Mouse (Mus musculus): ENCODE results near the gene Bud31.
"Not testable (repeated sequence)": the region's sequence is repeated elsewhere in the genome, so short reads cannot be mapped to it uniquely, and the experiment has no call there.

Bud31 gene

GRCm38 (mm10) chr5:145139571-145140519 is at the start of gene Bud31, which contains the start of gene Pdap1:
Gene Bud31 (plus strand): TSS chr5:145140362.
Gene Pdap1 (minus strand): TSS chr5:145140238.
- DNase-seq (ENCODE audit: low spot score in 2 of 2): peak; percentile 96

GRCm38 (mm10) chr5:145096195-145096594 is 44.0 kb upstream of the Bud31 start:
- DNase-seq (ENCODE audit: low spot score in 2 of 2): no peak

GRCm38 (mm10) chr5:145098340-145098821 is 41.8 kb upstream of the Bud31 start:
- no peak for DNase-seq (ENCODE audit: low spot score in 2 of 2)

GRCm38 (mm10) chr5:145100960-145101359 is 39.2 kb upstream of the Bud31 start:
- no peak for DNase-seq (ENCODE audit: low spot score in 2 of 2)

DNA sequence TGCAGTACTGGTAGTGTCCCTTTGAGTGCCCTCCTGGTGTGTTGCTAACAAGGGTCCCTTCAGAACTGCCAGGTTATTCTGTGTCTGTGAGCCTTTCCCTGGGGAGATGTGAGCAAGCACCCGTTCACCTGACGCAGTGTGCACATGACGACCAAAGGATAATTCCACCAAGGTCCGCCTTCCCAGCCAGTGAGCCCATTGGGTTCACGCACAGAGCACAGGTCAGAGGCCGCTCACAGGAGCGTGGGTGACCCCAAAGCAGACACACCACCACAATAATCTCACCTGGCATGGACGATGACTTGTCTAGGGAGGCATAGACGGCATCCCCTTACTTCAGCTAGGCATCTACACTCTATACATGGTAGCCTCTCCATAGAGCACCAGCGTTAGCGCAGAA is 38.7 kb upstream of the Bud31 start:
- DNase-seq (ENCODE audit: low spot score in 2 of 2): not testable (repeated sequence)

GRCm38 (mm10) chr5:145102706-145103105 is 37.5 kb upstream of the Bud31 start:
- no peak for DNase-seq (ENCODE audit: low spot score in 2 of 2)

DNA sequence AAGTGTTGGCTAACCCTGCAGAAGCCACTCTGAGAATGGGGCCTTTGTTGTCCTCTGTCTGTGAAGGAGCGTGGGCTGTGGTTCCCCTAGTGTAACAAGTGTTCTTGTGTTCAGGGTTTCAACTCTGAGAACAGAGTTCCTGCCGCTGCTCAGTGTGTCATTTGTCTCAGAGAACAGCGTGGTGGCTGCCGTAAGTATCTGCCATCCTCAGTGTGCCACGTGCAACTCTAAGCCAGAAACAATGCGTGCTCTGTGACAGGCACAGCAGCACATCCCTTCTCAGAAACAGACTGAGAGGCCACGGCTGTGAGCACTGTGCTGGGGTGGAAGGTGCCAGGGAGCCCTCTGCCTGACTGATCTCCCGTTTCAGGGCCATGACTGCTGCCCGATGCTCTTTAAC is 35.8 kb upstream of the Bud31 start:
- DNase-seq (ENCODE audit: low spot score in 2 of 2): no peak

GRCm38 (mm10) chr5:145105694-145106275 is 34.4 kb upstream of the Bud31 start:
- no peak for DNase-seq (ENCODE audit: low spot score in 2 of 2)

GRCm38 (mm10) chr5:145110401-145110800 is 29.8 kb upstream of the Bud31 start:
- DNase-seq (ENCODE audit: low spot score in 2 of 2): no peak

DNA sequence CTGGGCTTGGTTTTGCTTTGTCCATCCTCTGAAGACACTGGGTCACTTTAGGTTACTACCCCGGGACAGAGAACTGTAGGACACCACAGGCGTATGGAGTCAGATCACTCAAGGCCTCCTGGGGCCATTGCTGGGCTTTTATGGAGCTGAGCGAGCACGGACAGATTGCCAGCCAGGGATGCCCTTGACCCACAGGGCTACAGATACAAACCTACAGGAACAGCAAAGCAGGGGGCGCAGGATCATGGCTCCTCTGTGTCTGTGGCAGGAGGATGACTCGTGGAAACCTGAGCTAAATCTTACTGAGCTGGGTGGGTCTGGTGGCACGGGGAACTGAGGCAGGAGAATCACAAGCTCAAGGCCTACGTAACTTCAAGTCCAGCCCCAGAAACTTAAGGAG is 27.6 kb upstream of the Bud31 start:
- DNase-seq (ENCODE audit: low spot score in 2 of 2): no peak

- DNase-seq (ENCODE audit: low spot score in 2 of 2): no peak
Observed at GRCm38 (mm10) chr5:145113416-145113815, 26.7 kb upstream of the Bud31 start.

DNA sequence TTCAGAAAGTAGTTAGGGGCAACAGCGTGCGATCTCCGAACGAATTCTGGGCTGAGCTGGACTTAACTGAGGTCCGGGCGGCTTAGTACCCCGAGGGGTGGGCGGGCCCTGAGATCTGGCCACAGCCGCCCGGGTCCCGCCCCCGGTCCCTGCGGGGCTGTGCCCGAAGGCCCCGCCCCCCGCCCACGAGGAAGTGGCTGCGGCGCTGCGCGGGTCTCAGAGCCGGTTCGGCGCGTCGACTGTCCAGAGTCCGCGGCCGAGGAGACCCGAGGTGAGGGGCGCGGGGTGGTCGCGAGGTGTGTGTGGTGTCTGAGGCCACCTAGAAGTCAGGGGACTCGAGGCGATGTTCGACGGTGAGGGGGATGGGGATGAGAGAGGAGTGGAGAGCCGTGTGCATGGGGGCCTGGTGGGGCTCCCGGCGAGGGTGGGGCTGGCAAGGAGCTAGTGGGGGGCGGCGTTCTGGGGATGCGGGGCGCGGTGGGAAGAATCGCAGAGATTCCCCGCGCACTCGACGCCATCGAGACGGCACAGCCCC is 26.0 kb upstream of the Bud31 start, which contains the start of gene Arpc1b:
Gene Arpc1b (plus strand): TSS at position 145 of the 535 bp plus-strand sequence.
- DNase-seq (ENCODE audit: low spot score in 2 of 2): no peak

- no peak for DNase-seq (ENCODE audit: low spot score in 2 of 2)
Observed at GRCm38 (mm10) chr5:145114606-145115473, 25.3 kb upstream of the Bud31 start.

- no peak for DNase-seq (ENCODE audit: low spot score in 2 of 2)
Observed at GRCm38 (mm10) chr5:145115736-145116135, 24.4 kb upstream of the Bud31 start.

- DNase-seq (ENCODE audit: low spot score in 2 of 2): no peak
Observed at GRCm38 (mm10) chr5:145116316-145116715, 23.8 kb upstream of the Bud31 start.

GRCm38 (mm10) chr5:145116916-145117315 is 23.2 kb upstream of the Bud31 start:
- DNase-seq (ENCODE audit: low spot score in 2 of 2): peak in 1 of 2 experiments; percentile 58

GRCm38 (mm10) chr5:145118005-145118404 is 22.2 kb upstream of the Bud31 start:
- no peak for DNase-seq (ENCODE audit: low spot score in 2 of 2)

DNA sequence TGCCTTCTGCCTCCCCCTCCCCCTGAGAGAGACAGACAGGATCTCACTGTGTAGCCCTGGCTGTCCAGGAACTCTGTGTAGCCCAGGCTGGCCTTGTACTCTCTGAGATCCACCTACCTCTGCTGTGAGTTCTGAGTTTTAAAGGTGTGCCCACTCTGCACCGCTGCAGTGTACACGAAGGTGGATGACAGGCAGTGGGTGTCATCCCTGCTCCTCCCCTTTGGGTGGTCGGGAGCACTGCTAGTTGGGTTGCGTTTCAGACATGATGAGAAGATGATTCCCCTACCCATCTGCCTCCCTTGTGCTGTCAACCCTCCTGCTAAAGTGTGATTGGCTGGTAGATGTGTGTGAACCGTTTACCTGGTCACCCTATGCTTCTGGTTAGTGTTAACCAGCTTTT is 21.7 kb upstream of the Bud31 start:
- no peak for DNase-seq (ENCODE audit: low spot score in 2 of 2)

DNA sequence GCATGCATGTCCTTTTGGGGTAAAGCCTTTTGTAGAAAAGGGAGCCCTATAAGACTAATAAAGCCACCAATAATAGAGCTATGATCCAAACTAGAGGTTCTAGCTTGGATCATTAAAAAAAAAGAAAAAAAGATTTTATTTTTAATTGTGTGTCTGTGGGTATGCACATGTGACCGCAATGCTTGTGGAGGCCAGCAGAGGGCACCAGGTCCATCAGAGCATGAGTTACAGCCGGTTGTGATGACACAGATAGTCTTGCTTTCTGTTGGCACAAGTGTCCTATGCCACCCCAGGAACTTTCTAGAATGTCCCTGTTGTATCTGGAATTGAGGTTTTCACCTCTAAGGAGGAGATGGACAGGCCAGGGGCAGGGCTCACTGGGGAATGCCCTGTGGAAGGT is 20.8 kb upstream of the Bud31 start:
- no peak for DNase-seq (ENCODE audit: low spot score in 2 of 2)

DNA sequence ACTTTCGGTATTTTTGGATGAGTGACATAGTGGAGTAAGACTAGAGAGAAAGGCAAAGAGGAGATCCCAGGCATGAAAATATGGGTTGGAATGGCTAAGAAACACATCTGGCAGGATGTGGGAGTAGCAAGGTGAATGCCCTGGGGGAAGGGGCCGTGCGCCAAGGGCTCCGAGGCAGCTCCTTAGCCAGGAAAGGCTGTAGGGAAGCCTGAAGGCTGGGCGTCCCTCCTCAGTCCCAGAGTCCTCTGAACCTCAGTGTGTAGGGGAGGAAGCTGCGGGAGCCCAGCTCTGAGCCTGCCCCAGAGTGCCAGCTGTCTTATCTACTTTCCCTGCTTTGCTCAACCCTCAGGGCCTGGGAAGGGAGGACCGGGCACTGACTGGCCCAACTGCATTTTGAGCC is 19.2 kb upstream of the Bud31 start:
- DNase-seq (ENCODE audit: low spot score in 2 of 2): no peak

- DNase-seq (ENCODE audit: low spot score in 2 of 2): no peak
Observed at GRCm38 (mm10) chr5:145123396-145123795, 16.8 kb upstream of the Bud31 start.

DNA sequence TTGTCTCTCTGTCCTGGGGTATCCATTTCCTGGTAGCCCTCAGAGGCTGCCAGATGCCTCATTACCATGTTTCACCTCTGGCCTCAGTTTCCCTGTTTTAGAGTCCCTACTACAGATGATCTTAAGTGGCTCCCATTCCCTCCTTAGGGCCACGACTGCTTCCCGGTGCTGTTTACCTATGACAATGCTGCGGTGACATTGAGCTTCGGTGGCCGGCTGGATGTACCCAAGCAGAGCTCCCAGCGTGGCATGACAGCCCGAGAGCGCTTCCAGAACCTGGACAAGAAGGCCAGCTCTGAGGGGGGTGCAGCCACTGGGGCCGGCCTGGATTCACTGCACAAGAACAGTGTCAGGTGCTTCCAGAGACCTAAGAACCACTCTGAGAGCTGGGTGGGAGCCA is 13.6 kb upstream of the Bud31 start:
- no peak for DNase-seq (ENCODE audit: low spot score in 2 of 2)

All from right cerebral cortex, adult 2 months (tissue).